Mouse (Mus musculus) kidney, adult 9 months (tissue): ENCODE data around the gene Tap1.
A peak's percentile ranks its signal among the peaks of the same experiment; 100 is the strongest.

Source experiments
- DNase-seq: peaks from one replicate; pipeline ENCODE4 v3.0.0; 2022

The Tap1 gene

DNA sequence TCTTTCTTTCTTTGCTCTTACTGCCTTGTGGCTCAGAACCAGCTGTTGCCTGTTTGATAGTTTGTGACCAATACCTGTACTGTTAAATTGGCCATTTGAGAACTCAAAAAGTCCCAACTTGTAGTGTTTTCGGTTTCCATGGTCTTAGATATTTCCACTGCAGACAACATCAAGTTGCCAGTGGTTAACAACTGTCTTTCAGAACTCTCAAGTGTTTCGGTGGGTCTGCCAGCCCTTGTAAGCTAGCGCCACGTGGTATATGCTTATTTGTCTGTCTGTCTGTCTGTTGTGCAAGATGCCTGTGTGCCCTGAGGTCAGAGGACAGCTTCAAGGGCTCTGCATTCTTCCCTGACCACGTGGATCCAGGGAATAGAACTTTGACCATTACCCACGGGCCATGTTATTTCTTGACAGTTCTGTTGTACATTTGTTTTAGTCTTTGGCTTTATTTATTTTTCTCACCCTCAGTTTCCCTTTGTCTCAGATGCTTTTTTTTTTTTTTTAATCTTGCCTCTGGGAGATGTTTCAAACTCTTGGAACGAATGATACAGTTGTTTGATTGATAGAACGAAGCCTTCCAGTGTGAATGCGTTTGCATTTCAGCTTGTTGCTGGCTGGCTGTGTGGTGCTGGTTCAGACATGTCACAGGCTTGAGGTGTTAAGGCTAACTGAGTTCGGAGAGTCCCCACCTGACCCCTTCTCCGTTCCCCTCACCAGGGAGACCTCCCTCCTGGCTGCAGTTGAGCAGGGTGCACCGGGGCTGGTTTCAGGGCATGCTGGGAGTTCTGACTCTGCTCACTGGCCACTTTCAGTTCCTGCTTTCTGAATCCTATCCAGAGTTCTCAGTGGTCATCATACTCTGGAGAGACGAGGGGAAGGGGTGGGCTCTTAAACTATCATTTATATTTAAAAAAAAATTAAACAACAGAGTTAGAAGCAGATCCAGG, 7.2 kb upstream of the Tap1 start:
- no peak for DNase-seq

DNA sequence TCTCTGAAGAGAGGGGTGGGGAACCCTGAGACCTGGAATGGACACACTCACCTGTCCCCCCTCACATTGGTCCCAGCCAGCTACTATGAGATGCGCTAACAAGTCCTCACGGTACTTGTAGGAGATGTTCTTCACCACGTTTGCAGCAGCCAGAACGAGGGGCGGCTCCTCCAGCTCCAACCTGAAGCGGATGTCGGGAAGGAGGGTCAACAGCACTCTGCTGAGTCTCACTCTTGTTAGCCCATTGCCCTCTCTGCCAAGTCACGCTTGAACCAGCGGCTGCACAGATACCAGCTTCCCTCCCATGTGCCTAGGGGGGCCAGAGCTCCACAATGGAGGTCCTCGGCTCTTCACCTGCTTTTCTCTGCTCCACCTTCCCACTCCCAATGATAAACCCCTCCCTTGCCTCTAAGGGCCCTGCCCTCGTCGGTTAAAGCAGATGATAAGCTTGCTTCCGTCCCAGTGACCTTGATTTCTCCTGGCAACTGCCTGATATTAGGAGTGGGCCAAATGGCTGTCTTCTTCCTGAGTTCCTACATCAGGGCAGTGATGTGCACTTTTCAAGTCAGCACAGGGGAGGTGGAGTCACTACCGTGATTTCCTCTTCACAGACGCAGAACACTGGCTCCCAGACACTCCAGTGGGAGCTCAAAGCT, 3.7 kb upstream of the Tap1 start:
- no peak for DNase-seq

DNA sequence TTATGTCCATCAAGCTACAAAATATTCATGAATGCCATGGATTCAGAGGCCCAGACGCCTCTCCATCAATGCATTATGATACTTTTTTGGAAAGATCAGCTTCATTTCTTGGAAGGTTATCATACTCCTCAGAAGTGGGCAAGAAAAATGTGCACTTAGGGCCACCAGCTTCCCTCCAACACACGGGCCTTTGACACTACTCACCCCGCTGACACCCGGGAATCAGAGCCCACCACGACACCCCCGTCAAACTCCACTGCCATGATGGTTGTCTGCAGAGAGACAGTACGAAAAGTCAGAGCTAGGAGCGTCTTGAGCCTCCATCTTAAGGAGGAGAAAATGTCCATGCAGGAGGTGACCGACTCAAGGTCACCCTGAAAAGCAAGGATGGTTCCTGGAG, 1.8 kb upstream of the Tap1 start:
- no peak for DNase-seq

DNA sequence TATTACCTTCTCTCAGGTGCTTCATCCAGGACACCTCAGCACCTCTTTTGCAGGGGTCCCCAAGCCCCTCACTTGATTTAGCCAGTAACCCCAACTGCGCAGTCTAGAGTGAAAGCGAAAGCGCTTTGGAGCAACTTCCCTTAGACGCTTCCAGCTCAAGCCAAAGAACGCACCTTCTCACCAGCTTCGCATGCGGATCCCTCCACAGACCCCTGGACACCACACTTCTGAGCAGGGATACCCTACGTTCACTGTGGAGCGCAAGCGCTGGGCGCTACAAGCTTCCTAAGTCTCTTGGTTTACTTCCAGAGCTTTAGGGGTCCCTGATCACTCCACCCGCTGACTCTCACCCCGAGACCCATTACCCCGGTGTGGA, 480 bp upstream of the Tap1 start:
- no peak for DNase-seq

DNA sequence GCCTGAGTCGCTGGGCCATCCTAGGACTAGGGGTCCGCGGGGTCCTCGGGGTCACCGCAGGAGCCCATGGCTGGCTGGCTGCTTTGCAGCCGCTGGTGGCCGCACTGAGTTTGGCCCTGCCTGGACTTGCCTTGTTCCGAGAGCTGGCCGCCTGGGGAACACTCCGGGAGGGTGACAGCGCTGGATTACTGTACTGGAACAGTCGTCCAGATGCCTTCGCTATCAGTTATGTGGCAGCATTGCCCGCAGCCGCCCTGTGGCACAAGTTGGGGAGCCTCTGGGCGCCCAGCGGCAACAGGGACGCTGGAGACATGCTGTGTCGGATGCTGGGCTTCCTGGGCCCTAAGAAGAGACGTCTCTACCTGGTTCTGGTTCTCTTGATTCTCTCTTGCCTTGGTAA, 657 bp downstream of the Tap1 start:
- DNase-seq: no peak

DNA sequence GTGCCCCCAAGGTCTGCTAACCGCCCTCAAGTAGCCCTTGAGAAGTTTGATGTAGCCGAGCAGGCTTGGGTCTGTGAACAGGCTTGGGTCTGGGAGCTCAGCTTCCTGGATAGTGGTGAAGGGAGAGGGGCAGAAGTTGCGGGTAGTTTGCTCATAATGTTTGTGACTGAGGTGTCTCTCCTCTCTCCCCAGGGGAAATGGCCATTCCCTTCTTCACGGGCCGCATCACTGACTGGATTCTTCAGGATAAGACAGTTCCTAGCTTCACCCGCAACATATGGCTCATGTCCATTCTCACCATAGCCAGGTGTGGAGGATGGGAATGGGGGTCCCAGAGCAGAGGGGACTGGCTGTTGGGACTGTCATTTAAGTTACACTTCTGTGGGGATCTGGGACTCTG, 1.6 kb downstream of the Tap1 start:
- no peak for DNase-seq

DNA sequence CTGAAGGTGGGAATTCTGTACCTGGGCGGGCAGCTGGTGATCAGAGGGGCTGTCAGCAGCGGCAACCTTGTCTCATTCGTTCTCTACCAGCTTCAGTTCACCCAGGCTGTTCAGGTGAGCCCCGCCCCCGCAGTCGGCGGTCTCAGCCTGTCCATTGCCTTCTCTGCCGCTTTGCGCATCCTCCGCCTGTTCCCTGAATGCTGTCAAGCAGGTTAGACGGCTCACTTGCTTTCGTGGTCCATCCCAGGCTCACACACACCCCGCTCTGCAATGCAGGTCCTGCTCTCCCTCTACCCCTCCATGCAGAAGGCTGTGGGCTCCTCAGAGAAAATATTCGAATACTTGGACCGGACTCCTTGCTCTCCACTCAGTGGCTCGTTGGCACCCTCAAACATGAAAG, 5.5 kb downstream of the Tap1 start:
- DNase-seq: no peak

DNA sequence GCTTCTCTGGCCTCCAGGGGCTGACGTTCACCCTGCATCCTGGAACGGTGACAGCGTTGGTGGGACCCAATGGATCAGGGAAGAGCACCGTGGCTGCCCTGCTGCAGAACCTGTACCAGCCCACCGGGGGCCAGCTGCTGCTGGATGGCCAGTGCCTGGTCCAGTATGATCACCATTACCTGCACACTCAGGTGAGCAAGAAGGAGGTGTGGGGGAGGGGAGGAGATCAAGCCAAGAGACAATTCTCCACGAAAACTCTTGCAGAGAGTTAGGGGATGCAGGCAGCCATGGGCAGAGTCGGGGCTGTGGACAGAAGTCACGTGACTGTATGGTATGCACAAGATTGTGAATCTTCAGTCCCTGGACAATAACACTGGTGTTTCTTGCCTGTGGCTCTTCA, 6.1 kb downstream of the Tap1 start:
- no peak for DNase-seq

DNA sequence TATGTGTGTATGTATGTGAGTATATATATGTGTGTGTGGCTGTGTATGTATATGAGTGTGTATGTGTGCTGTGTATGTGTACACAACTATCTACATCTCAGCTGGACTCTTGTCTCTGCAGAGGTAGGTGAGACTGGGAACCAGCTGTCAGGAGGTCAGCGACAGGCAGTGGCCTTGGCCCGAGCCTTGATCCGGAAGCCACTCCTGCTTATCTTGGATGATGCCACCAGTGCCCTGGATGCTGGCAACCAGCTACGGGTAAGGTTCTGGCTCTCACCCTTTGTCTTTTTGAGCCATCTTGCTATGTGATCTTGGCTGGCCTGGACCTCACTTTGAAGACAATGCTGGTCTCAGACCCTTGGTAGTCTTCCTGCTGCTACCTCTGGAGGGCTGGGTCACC, 7.4 kb downstream of the Tap1 start:
- DNase-seq: no peak

DNA sequence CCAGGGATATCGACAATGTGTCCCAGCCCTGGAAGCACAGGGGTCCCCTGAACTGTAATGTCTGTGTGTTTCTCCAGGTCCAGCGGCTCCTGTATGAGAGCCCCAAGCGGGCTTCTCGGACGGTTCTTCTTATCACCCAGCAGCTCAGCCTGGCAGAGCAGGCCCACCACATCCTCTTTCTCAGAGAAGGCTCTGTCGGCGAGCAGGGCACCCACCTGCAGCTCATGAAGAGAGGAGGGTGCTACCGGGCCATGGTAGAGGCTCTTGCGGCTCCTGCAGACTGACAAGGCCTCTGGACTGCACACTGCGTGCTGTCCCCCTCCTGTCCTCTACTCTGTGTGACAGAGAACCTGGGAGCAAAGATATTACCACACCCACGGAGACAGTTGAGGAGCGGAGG, 9.1 kb downstream of the Tap1 start:
- no peak for DNase-seq

DNA sequence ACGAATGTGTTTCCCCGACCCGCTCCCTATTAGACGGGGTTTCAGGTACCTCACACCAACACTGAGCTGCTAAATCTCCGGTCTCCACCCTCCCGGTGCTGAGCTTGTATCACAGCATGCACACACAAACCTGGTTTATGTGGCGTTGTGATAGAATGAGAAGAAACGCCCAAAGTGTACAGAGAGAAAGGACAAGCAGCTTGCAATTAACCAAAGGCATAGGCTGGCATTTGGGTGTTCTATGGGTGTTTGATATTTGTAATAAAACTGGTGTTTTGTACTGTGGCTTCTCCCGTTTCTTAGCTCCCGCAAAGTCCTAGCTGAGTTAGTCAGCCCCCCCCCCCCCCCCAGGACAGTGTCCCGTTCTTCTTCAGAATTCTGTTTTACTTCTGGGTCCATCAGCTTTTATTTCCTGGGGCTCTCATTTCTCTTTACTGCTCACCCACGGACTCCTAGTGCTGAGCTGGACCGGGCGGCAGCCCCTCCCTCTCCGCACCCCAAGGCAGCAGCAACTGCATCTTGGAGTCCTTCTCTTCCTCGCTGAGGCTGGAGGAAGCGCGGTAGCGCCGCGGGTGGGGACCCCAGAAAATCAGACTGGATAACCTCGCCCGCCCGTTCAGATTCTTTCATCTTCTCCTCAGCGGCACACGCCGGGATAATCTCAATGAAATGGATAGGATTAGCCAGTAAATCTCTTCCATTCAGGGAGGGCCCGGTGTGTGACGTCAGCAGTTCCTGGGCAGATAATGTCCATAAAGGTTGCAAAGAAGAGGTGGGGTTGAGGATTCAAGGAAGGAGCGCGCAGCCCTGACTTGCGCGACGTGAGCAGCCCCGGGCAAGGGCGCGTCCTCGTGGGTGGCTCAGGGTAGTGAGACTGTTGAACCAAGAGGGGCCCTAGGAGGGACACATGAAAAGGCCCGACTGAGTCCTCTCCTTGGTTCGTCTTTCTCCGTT, 9.9 kb downstream of the Tap1 start, which contains the start of gene Psmb8:
Psmb8 (plus strand) TSS at position 781 of the 954 bp plus-strand sequence.
- peak; percentile 94 for DNase-seq

DNA sequence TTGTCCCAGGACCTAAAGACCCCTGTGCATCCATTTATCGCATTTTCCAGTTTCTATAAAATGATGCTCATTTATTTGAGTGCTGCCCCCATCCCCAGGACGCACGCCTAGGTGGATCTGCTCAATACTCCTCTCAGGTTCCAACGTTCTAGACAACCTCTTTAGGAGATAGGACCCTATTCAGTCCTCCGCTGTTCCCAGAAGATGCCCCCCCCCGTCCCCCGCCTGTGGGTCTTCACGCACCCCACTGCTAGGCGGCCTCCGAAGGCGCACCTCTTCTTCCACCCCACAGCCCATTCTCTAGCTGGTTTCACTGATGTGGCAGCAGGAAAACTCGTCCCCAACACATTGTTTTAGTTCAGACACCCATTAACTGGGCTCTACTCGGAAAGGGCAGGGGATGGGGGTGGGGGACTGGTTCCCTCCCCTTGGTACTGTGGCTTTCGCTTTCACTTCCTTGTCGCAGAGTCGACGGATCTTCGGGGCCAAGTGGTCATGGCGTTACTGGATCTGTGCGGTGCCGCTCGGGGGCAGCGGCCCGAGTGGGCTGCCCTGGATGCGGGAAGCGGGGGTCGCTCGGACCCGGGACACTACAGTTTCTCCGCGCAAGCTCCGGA, 10.7 kb downstream of the Tap1 start:
- DNase-seq: peak; percentile 66

DNA sequence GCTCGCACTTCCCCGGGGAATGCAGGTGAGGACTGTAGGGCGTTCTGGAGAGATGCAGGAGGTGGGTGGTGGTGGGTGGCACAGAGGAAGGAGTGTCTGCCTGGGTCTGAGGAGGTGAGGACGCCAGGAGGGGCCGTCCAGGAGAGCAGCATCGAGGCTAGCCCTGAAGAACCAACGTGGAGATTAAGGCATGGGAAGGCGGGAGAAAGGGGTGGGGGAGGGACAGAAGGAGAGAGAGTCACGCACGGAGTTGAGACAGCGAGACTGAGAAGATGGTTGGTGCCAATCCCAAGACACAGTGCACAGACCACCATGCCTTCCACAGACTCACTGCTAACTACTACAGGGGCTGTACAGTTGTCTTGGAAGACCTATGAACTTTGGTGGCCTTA, 11.2 kb downstream of the Tap1 start:
- no peak for DNase-seq

DNA sequence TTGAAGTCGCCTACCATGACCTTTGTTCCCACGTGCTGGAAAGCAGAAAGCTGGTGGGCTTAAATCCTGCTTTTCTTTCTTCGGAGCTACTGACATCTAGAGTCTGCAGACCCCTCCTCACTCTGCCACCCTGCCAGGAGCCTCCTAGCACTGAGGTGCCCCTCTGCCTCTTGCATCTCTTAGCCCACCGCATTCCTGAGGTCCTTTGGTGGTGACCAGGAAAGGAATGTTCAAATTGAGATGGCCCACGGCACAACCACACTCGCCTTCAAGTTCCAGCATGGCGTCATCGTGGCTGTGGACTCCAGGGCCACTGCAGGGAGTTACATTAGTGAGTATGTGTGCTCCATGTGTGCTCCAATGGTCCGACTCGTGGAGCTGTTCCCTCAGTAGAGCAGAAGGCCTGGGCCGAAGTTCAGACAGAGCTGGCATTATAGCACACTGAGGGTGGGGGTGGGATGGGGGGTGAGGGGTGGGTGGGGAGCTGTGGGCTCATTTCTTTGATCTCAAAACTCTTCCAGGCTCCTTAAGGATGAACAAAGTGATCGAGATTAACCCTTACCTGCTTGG, 11.8 kb downstream of the Tap1 start:
- no peak for DNase-seq

DNA sequence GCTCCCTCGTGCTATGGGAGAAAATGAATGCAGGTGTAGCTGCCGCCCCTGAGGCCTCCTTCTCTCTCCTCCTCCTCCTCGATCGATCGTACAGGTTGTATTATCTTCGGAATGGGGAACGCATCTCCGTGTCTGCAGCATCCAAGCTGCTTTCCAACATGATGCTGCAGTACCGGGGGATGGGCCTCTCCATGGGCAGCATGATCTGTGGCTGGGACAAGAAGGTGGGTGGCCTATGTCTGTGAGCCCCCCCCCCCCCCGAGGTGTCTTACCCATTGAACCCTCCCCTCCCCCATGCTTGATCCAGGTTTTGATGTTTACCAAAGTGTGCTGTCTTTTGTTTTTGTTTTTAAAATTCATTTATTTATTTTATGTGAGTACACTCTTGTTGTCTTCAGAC, 12.7 kb downstream of the Tap1 start:
- no peak for DNase-seq

DNA sequence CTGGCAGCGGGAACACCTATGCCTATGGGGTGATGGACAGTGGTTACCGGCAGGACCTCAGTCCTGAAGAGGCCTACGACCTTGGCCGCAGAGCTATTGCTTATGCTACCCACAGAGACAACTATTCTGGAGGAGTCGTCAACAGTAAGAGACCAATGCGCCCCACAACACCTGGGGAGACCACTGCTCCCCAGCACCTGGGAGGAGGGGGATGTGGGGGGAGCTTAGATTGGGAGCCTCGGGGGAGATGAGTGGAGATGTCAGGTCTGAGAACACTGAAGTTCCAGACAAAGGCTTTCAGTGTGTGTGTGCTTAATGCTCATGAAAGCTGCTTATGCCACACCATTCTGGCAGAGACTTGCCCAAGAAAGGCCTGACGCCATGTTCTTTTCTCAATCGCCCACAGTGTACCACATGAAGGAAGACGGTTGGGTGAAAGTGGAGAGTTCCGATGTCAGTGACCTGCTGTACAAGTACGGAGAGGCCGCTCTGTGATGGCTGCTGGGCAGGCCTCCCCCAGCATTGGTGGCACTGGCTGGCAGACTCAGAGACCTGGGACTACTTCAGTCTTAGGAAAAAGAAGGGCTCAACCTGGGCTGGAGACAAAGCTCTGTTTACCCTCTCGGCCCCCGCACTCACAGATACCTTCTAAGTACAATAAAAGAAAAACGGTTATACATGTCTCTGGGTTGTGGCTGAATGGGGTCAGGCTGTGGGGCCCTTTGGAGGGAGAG, 13.6 kb downstream of the Tap1 start:
- DNase-seq: no peak

DNA sequence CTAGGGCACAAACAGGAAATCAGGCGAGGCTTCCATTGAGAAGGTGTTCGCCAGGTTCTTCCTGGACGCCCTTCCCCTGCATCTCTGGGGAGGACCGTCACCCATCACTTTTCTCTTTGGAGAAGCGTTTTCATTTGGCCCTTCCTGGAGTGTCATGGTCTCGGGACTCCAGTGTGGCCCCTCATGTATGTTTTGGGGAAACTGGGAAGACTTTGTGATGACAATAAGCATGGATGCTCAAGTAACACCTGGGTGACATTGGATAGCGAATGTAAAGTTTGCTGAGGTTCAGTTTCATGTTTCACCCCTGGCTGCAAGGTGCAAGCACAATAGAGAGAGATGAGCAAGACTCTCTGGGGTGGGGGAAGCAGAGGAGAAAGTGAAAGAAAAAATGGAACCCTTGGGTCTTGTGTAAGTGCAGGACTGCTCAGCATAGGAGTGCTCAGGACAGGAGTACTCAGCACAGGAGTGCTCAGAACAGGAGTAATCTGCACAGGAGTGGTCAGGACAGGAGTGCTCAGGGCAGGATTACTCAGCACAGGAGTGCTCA, 14.2 kb downstream of the Tap1 start:
- no peak for DNase-seq

DNA sequence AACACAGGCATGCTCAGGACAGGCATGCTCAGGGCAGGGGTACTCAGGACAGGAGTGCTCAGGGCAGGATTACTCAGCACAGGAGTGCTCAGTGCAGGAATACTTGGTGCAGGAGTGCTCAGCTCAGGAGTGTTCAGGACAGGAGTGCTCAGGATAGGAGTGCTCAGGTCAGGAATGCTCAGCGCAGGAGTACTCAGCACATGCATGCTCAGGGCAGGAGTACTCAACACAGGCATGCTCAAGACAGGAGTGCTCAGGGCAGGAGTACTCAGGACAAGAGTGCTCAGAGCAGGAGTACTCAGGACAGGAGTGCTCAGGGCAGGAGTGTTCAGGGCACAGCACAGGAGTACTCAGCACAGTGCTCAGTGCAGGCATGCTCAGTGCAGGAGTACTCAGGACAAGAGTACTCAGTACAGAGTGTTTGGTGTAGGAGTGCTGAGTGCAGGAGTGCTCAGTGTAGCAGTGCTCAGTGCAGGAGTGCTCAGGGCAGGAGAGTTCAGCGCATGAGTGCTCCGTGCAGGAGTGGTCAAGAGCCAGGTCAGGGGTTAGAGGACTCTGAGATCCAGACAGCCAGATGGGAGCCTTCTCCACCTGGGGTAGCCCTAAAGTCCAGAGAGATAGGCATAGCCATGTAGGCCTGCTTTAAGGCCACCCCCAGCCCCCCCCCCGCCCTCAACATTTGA, 15.5 kb downstream of the Tap1 start:
- no peak for DNase-seq

DNA sequence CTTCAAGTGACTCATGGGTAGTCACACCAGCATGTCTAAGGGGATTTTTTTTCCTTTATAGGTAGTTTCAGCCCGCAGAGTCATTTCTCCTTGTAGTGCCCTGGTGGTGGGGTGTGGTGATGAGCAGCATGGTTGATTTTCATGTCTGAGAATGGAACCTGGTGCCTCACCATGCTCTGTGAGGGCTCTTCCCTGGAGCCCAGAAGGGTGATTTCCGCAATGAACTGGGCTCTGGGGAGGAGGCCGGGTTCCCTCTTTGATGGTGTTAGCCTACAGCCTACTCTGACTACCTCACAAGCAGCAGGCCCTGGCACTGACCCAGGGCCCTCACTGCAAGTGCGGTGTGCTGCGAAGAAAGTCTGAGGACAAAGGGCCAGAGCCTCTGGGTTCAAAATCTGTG, 16.1 kb downstream of the Tap1 start, which contains the start of gene Tap2:
Tap2 (plus strand) TSS at position 84 of the 400 bp plus-strand sequence.
- no peak for DNase-seq

DNA sequence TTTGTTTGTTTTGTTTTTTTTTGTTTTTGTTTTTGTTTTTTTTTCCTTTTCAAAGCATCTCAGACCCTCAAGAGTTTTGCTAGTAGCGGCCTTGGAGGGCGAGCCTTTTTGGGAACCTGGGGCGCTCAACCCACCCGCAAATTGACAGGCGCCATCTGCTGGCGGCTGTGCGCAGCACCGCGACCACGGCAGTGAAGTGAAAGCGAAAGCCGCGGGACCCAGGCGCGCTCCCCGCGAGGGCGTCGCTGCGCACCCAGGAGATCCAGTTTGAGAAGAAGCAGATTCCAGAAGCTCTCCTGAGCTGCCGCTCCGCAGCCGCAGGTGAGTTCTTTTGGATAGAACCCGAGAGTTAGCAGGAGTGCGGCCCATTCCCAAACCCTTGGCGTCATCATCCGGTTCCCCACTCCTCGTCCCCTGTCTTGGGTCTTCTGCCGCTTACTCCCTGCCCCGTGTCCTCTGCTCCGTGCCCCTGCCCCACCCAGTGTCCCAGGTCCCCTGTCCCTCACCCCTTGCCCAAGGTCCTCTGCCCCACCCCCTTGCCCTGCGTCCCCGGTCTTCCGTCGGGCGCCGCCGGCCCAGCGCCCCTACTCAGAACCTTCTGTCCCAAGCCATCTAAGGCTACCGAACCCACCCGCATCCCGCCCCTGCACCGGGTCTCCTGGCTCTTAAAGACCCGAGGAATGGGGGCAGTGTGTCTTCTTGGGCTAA, 17.1 kb downstream of the Tap1 start:
- DNase-seq: peak; percentile 89
